Mouse (Mus musculus) liver, embryonic 14.5 days (tissue): Measurements from ENCODE around the gene 2210011C24Rik. TPM values are rescaled to one million over a fixed set of nuclear protein-coding genes. Genes with fewer than 3 reads are reported as not detected.
A peak's percentile ranks its signal among the peaks of the same experiment; 100 is the strongest.

Source experiments
- ATAC-seq: fragments of 200-750 bp; cut with Nextera tagmentation; 2 replicates; pipeline ENCODE4 v1.8.0; 2017; ENCODE audit warnings: moderate number of reproducible peaks, mild to moderate bottlenecking, moderate library complexity; ENCODE audit not compliant: insufficient read depth
- DNase-seq, 3 experiments: peaks; one replicate each; pipeline ENCODE4 v3.0.0-alpha.2; 2012 to 2013; ENCODE audit warnings: low read depth in 3 of 3, low spot score in 3 of 3
- H3K27ac ChIP-seq: fragments of 300-500 bp; sonication (generic); 2 replicates; pipeline ENCODE4 v1.5.1; 2014; ENCODE audit warnings: moderate library complexity, mild to moderate bottlenecking, control low read depth, inconsistent platforms
- H3K27me3 ChIP-seq: fragments of 300-500 bp; sonication (generic); 2 replicates; pipeline ENCODE4 v1.6.1; 2014; ENCODE audit warnings: mild to moderate bottlenecking, low read length, moderate library complexity; ENCODE audit not compliant: control insufficient read depth, insufficient read depth
- H3K36me3 ChIP-seq: fragments of 300-500 bp; sonication (generic); replicated peaks from 2 replicates; pipeline ENCODE4 v1.6.1; 2014; ENCODE audit warnings: low read depth; ENCODE audit not compliant: control insufficient read depth, insufficient read depth
- H3K4me1 ChIP-seq, 2 experiments: fragments of 200-500 bp in 1 of 2; fragments of 300-500 bp in 1 of 2; sonication (generic) in 1 of 2; replicated peaks; 2 replicates each; pipeline ENCODE4 v1.6.1; 2012 to 2014; ENCODE audit warnings: antibody characterized with exemption in 1 of 2, inconsistent platforms in 1 of 2, low read length in 1 of 2; ENCODE audit not compliant: control insufficient read depth in 2 of 2, insufficient read depth in 2 of 2
- H3K4me2 ChIP-seq: fragments of 300-500 bp; sonication (generic); 2 replicates; pipeline ENCODE4 v1.6.1; 2014; ENCODE audit warnings: low read depth, mild to moderate bottlenecking, control low read depth, moderate library complexity
- H3K4me3 ChIP-seq, 2 experiments: fragments of 200-500 bp in 1 of 2; fragments of 300-500 bp in 1 of 2; sonication (generic) in 1 of 2; 2 replicates each; pipeline ENCODE4 v1.5.1; 2012 to 2014; ENCODE audit warnings: low read depth in 2 of 2, low read length in 2 of 2, mild to moderate bottlenecking in 2 of 2, control low read depth in 1 of 2, inconsistent platforms in 1 of 2, moderate library complexity in 1 of 2; ENCODE audit not compliant: insufficient read depth in 1 of 2
- H3K9ac ChIP-seq: fragments of 300-500 bp; sonication (generic); replicated peaks from 2 replicates; pipeline ENCODE4 v1.6.1; 2014; ENCODE audit warnings: mild to moderate bottlenecking, control low read depth, moderate library complexity
- H3K9me3 ChIP-seq: fragments of 300-500 bp; sonication (generic); 2 replicates; pipeline ENCODE4 v1.6.1; 2016; ENCODE audit warnings: low read length, mixed read lengths; ENCODE audit not compliant: control insufficient read depth
- CTCF ChIP-seq: IDR thresholded peaks from 2 replicates; pipeline ENCODE4 v1.5.1; 2016; ENCODE audit warnings: antibody characterized with exemption, low read depth, control low read depth
- EP300 ChIP-seq: IDR thresholded peaks from 2 replicates; pipeline ENCODE4 v1.6.1; 2016; ENCODE audit warnings: antibody characterized with exemption, low read depth
- WGBS: fragments of 180-500 bp; shearing (Covaris S2); extraction: QIAGEN DNeasy Blood & Tissue Kit; methylation state at CpG from one replicate; pipeline ENCODE4 v1.1.7; 2014; ENCODE audit not compliant: insufficient replicate concordance; 5-methylcytosine and 5-hydroxymethylcytosine counted together
- polyA plus RNA-seq, 2 experiments: library from polyadenylated mRNA; depleted of rRNA in 1 of 2; stranded (reverse) in 1 of 2; unstranded in 1 of 2; fragments of >200 nt; fragmentation: Nextera tagmentation in 1 of 2; extraction: Ambion mirVana in 1 of 2; gene quantifications; 2 replicates each; pipeline versions ENCODE4 v1.2.1 to v1.2.3; 2012 to 2014

The 2210011C24Rik gene
- polyA plus RNA-seq, 2 experiments, result not detected

DNA sequence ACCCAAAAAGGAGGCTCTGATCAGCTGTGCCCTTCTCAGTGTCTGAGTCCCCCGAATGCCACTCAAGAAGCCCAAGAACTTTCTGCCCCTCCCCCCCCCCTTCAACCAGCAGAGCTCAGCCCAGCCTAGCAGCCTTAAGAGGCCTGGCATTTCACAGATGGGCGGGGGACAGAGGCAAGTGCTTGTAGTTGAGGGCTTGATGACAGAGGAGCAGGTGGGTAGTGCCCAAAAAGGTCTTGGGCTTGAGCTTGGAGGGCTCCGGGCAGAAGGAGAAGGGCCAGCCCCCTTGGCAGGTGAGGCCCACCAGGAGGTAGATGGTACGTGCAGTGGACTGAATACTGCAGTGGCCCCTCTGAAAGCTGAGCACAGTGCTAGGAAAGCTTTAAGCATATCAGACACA, 37.5 kb downstream of the 2210011C24Rik start:
- 66% methylated on average over 4 of the region's 4 CpGs for WGBS
- peaks cover 0 to 19% of the 10 kb centered on the region in 2 experiments; a peak in 3 of 4 replicates for H3K4me1 ChIP-seq
- H3K9me3 ChIP-seq, result no peaks in the 10 kb centered on the region
- no peak overlapping the region for H3K9ac ChIP-seq
- no peaks in the 10 kb centered on the region for H3K27me3 ChIP-seq
- no peak overlapping the region for H3K4me3 ChIP-seq
- no peak overlapping the region for H3K27ac ChIP-seq
- no peak overlapping the region for H3K4me2 ChIP-seq
- TF ChIP-seq EP300 (no peak), CTCF (no peak)
- DNase-seq (no peak), ATAC-seq (no peak)
- peaks cover 13% of the 10 kb centered on the region for H3K36me3 ChIP-seq

DNA sequence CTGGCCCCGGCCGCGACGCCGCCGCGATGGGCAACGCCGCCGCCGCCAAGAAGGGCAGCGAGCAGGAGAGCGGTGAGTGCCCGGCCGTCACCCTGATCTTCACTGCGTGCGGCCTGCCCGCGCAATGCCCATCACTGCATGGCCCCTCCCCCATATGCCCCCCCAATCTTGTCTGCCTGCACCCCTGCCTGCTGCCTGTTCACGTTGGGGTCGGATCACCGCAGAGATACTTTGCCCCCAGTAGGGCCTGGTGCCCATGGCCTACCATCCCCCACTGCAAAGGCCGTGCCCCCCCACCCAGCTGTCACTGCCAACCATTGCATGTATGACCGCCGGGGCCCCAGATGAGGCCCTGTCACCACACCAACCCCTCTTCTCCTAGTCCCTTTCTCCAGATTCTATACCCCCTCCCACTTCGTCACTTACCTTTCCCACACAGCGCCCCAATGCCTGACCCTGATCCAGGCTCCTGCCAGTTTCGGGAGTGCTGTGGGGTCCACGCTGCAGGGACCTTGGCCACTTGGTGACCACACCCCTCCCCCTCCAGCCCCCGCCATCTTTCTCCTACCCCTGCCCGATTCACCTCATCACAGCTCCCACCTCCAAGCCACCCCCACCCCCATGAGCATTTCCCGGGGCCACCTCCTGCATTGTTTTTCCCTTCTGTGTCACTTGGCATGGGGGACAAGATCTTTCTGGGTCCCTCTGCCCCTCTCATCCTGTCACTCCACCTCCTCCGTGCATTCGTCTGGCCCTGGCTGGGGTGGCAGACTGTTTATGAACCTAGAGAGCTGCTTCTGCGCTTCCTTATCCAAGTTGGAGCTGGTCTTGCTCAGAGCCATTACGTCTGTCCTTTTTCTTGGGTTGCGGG, 38.6 kb downstream of the 2210011C24Rik start:
- Histone ChIP-seq H3K27ac (no peak overlapping the region), H3K4me2 (peak overlapping the region; percentile 99), H3K4me3 (peak overlapping the region; percentile 73 to 84), H3K4me1 (peaks cover 0 to 19% of the 10 kb centered on the region in 2 experiments; a peak in 3 of 4 replicates), H3K9ac (peak overlapping the region; percentile 75), H3K9me3 (no peaks in the 10 kb centered on the region), H3K36me3 (peaks cover 24% of the 10 kb centered on the region), H3K27me3 (no peaks in the 10 kb centered on the region)
- no peak for DNase-seq
- 7% methylated on average over 37 of the region's 37 CpGs for WGBS
- ATAC-seq, result peak; percentile 34
- TF ChIP-seq CTCF (no peak), EP300 (no peak)

DNA sequence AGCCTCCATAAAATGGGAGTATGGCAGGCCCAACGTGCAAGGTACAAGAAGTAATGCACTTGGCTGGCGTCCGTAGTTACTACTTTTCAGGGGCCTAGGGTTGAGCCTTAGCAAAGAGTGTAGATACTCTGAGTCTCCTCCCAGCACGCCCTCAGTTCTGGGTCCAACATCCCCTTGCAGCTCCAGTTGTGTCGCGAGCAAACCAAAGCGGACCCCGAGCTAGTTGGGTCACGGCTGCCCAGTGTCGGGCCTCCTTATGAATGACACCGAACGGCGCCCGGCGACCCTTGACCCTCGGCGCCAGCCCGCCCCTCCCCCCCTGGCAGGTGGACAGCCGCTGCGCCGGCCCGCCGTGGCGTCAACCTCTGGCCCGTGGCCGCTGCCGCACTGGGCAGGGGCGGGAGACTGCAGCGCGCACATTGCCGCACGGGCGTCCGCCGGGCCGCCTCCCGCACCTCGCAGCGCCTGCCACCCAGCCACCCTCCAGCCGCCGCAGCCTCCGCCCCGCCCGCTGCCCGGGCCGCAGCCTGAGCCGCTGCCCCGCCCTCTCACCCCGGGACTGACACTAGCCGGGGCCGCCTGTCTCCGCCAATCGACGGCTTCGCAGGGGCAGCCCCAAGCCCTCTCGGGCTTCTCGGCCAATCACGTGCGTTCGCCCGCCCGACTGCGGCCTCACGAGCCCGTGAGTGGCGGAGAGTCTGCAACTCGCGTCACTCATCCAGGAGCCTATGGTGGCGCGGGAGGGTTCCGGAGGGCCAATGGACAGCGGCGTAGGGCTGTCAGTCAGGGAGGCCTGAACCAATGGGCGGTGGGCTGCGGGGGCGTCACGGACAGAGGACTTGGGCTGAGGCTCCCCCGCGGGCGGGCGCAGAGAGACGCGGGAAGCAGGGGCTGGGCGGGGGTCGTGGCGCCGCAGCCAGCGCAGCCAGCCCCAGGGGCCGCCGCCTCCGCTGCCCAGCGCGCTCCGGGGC, 39.5 kb downstream of the 2210011C24Rik start, which contains the start of gene Prkaca:
TSS of gene Prkaca (plus strand) at position 844 of the 971 bp plus-strand sequence.
- no peaks in the 10 kb centered on the region for H3K27me3 ChIP-seq
- H3K36me3 ChIP-seq, result peaks cover 34% of the 10 kb centered on the region
- H3K4me2 ChIP-seq, result peak within 1 kb of the TSS; percentile 99
- DNase-seq (peak; percentile 97 to 98 (median 98)), ATAC-seq (peak; percentile 99)
- H3K4me3 ChIP-seq, result peak within 1 kb of the TSS; percentile 73 to 84
- peak within 1 kb of the TSS; percentile 75 for H3K9ac ChIP-seq
- TF ChIP-seq CTCF (no peak), EP300 (no peak)
- no peaks in the 10 kb centered on the region for H3K9me3 ChIP-seq
- WGBS, result under 1% methylated on average over 89 of the region's 94 CpGs
- peak within 1 kb of the TSS; percentile 24 for H3K27ac ChIP-seq
- peaks cover 0 to 17% of the 10 kb centered on the region in 2 experiments; a peak in 3 of 4 replicates for H3K4me1 ChIP-seq

DNA sequence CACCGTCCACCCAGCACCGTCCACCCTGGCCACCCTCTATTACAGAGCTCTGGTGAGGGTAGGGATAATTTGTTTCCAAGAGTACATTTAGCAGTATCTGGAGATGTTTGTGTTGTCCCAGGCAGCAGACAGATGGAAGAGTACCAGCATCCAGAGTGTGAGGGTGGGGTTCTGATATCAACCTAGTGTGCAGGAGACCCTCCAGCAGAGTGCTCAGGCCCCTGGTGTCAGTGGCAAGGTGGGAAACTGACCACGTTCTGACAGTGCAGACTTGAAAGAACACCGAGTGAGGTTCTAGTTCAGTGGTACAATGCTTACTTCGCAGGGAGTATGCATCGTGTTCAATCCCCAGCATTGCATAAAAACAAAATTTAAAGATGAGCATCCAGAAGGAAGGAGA, 40.3 kb downstream of the 2210011C24Rik start:
- H3K27ac ChIP-seq, result peak overlapping the region; percentile 24
- no peaks in the 10 kb centered on the region for H3K27me3 ChIP-seq
- DNase-seq (no peak), ATAC-seq (no peak)
- H3K9me3 ChIP-seq, result no peaks in the 10 kb centered on the region
- H3K4me2 ChIP-seq, result peak overlapping the region; percentile 89
- WGBS, result 76% methylated on average over 6 of the region's 6 CpGs
- TF ChIP-seq EP300, result no peak
- TF ChIP-seq CTCF, result no peak
- H3K4me3 ChIP-seq, result peak overlapping the region; percentile 18 to 68; a peak in 2 of 4 replicates
- H3K4me1 ChIP-seq, result peaks cover 0 to 13% of the 10 kb centered on the region in 2 experiments; a peak in 3 of 4 replicates
- peak overlapping the region; percentile 65; the same call in 1 of the 2 replicates for H3K9ac ChIP-seq
- peaks cover 41% of the 10 kb centered on the region for H3K36me3 ChIP-seq
